Mouse (Mus musculus) ovary, postnatal 10 days (tissue): ENCODE measurements around the gene Scpep1.
"Not testable (repeated sequence)": the region's sequence is repeated elsewhere in the genome, so short reads cannot be mapped to it uniquely, and the experiment has no call there.

Experiments
- DNase-seq: peaks from one replicate; pipeline ENCODE4 v3.0.0; 2022; ENCODE audit warnings: low spot score

Scpep1 gene

GRCm38 (mm10) chr11:88909388-88910036 is 45.8 kb downstream of the Scpep1 start:
- DNase-seq = no peak

- no peak for DNase-seq
Observed at GRCm38 (mm10) chr11:88908557-88909211, 46.6 kb downstream of the Scpep1 start.

DNA sequence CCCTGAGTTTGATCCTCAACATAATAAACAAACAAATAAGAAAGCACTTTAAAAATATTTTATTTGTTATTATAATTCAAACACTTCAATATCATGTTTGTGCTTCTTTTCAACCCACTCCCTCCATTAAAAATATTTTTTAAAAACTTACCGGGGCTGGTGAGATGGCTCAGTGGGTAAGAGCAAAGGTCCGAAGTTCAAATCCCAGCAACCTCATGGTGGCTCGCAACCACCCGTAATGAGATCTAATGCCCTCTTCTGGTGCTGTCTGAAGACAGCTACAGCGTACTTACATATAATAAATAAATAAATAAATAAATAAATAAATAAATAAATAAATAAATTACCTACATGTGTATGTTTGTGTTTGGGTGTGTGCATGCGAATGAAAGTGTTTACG is 47.4 kb downstream of the Scpep1 start:
- no peak for DNase-seq

- DNase-seq = no peak
Observed at GRCm38 (mm10) chr11:88905621-88906020, 49.6 kb downstream of the Scpep1 start.

GRCm38 (mm10) chr11:88904080-88904479 is 51.2 kb downstream of the Scpep1 start:
- DNase-seq = no peak

- no peak for DNase-seq
Observed at GRCm38 (mm10) chr11:88902762-88903161, 52.5 kb downstream of the Scpep1 start.

DNA sequence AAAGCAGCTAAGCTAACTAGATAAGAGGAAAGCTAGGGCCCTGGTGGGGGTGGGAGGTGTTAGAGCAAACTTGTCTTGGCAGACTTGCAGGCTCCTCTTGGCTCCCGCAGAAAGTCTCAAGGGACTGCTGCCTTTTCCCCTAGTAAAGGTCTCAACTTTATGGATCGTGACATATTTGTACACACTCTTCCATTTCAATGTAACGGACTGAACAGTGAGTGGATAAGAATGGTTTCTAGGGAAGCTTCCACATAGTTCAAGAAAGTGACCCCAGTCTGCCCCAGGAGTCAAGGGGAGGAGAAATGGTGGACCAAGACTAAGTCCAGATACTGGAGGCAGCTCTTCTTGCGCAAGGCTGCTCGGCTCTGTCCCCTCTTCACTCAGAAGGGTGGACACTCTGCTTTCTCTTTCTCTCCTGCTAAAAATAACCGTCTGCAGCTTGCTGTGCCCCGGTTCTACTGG is 53.9 kb downstream of the Scpep1 start:
- no peak for DNase-seq

DNA sequence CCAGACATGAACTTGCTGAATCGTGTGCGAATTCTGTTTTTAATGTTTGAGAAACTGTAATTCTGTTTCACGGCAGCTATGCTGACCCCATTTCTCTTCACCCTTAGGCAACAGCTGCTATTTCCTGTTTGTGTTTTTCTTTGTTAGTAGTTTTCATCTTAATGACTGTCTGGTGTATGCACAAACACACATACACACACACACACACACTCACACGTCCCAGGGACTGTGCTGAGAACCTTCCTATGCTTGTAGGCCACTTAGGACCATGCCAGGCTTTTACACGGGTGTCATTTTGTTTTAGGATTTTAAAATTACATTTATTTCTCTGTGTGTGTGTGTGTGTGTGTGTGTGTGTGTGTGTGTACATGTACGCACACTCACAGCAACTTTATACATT is 55.7 kb downstream of the Scpep1 start:
- no peak for DNase-seq

DNA sequence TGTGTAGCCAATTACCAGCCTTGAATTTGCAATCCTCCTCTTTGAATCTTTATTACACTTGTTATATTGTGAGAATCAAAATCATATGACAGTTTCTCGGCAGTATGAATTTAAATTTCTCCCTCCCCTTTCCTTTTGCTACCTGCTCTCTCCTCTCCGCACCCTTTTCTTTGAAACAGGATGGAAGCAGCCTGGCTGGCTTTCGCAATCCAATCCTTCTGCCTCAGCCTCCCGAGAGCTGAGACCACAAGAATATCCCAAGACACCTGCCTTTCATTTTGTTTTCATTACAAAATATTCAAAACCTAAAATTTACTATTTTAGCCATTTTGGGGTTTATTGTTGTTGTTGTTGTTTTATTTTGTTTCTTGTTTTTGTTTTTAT is 56.9 kb downstream of the Scpep1 start:
- DNase-seq = no peak

- DNase-seq = no peak
Observed at GRCm38 (mm10) chr11:88897624-88898379, 57.5 kb downstream of the Scpep1 start.

DNA sequence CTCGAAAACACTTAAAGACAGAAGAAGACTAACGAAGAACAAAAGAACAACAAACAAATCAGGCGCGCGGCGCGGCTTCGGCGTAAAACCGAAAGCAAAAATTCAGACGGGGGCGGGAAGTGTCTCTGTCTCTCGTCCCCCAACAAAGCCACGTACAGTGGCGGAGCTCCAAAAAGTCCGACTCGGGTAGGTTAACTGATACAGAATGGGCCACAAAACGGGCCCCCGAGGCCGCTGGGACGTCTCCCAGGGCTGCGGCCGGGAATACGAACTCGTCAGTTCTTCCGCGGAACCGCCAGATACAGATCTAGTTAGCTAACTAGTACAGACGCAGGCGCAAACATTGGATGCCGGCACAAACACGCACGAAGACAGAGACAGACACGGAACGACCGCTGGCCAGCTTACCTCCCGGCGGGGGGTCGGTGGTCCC is 59.4 kb downstream of the Scpep1 start:
- peak; percentile 39 for DNase-seq

DNA sequence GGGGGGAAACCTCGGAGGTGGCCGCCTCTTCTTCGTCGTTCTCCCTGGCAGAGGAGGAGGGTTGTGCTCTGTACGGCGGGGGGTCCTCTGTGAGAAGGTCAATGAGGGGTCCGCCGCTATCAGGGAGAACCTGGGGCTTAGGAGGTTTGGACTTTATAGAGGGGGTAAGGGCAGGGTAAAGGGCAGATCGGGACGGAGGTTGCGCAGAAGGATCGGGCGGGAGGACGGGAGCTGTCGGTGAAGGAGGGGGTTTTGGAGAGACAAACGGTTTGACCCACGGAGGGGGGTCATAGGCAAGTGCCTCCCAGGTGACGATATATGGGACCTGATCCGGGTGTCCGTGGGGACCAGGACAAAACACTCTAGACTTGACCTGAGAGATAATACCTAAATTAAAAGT is 60.0 kb downstream of the Scpep1 start:
- DNase-seq = not testable (repeated sequence)

DNA sequence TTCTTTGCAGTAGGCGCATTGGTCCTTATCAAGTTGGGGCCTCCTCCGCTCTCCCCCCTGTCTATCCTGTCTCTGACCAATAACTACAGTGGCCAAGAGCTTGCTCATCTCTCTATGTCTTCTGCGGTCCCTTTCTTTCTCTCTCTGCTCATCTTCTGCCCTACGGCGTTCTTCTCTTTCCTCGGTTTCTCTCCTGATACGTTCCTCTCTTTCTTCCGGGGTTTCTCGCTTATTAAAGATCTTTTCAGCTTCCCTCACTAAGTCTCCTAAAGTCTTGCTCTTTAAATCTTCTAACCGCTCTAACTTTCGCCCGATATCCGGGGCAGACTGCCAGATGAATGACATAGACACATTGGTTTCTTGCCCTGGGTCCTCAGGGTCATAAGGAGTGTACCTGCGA is 61.0 kb downstream of the Scpep1 start:
- DNase-seq = not testable (repeated sequence)

DNA sequence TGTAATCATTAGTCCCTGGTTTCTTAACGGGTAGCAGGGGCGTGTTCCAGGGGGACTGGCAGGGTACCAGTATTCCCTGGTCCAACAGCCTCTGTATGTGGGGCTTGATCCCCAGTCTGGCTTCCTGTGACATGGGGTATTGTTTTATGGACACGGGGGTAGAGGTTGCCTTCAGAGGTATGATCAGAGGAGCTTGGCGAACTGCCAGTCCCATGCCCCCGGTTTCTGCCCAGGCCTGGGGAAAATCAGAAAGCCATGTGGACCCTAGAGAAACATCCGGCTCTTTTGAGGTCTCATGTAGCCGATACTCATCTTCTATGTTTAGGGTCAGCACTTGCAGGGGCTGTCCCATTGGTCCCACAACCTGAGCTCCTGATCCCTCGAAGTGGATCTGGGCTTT is 61.8 kb downstream of the Scpep1 start:
- not testable (repeated sequence) for DNase-seq

DNA sequence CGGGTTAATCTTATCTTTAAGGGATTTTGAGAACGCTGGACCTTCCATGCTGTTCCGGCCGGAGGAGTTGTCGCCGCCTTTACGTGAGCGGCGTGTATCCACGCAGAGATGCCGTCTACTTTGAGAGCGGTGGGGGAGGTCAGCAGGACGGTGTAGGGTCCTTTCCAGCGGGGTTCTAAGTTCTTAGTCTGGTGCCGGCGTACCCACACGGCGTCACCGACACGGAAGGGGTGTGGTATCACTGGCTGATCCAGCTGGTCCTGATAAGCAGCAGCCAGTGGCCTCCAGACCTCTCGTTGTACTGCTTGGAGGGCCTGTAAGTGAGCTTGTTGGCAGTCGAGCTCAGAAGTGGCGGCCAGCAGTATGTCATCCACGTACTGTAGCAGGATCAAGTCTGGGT is 62.5 kb downstream of the Scpep1 start:
- not testable (repeated sequence) for DNase-seq

DNA sequence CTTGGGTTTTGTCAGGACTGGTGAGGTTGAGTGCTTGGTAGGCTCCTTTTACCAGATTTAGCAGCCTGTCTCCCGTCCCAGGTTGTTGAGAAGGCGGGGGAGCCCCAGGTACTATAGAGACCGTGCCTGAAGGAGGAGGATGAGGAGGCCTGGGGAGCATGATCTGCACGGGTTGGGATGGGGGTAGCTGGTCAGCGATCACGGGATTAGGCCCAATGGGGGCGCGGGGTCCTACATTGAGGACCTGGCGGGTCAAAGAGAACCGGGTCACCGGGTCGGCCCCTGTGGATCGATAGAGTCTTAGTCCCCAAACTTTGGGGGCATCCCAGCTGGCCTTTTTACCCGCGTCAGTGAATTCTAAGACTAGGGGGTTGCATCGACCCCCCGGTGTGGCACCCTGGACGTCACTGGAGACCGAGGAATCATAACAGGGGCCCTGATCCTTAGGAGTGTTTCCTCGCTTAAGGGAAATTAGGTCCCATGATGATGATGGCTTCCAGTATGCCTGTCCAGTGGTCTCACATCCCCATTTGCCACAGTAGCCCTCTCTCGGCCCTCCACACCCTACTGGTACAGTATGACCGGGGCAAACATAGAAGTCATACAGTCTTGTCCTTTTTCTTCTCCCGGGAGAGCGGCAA is 63.2 kb downstream of the Scpep1 start:
- peak; percentile 74 for DNase-seq

DNA sequence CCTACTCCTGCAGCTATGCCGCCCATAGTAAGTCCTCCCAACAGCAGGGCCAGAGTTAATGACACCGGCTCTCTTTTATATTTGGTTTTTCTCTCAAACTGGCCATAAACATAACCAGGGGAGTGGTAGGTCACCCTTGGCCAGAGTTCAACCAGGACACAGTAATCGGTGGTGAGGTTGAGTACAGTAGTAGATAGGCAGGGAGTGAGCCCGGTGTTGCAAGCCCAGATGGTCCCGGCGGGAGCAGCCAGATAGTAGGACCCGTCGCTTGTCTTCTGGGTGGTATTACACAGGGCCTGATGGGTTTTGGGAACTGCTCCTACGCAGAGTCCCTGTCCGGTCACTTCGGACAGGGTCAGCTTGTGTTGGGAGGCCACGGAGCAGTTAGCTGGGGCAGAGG is 63.8 kb downstream of the Scpep1 start:
- peak; percentile 19 for DNase-seq

GRCm38 (mm10) chr11:88890904-88891303 is 64.4 kb downstream of the Scpep1 start:
- DNase-seq = not testable (repeated sequence)

DNA sequence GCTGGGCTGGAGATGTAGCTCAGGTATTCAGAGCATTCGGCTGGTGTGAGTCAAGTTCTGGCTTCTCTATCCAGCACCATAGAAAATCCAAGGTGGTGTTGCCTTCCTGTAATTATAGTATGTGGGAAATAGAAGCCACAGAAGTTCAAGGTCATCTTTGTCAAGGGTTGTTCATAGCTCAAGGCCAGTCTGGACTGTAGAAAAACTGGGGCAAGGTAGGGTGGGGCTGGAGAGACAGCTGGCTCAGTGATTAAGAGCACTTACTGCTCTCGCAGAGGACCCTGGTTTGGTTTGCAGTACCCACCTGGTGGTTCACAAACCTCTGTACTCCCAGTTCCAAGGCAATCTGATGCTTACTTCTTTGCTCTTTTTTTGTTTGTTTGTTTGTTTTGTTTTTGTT is 66.3 kb downstream of the Scpep1 start:
- no peak for DNase-seq

DNA sequence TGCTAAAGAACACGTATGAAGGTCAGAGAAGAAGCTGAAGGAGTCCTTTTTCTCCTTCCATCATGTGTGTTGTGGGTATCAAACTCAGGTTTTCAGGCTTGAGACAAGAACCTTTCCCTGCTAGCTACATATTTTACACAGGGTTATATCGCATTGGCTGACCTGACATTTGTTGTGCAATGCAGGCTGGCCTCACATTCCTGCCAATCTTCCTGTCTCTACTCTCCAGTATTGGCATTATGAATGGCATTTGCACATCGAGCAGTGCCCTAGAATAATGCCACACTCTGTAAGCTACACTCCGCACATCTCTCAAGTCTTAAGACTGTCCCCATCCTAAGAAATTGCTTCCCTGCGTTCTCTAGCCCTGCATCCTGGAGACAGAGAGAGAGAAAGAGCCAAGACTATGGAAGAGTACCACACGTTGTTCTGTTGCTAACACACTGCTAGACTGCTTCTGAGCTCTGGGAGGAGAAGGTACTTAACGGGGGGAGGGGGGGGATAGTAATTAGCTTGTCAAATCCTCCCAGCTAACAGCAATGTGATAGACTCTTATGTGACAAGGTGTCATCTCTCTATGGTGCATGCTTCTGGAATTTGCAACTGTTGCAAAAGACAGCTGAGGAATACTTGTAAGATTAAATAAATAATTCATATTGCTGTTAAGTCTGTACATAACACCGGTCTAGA is 70.7 kb downstream of the Scpep1 start:
- DNase-seq = no peak

DNA sequence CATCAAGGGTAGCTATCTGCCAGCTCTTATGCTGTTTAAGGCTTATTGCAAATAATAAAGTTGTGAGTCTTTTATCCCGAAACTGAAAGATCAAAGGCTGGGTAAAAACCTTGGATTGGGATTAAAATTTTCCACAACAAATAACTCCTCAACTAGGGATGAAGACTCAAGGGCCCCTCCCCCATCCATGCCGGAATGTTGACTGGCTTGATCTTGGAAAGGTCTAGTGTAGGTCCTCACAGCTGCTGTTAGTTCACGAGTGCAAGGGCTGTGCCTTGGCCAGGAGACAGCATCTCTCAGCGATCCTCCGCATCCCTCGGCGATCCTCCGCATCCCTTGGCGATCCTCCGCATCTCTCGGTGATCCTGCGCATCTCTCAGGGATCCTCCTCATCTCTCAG is 77.3 kb downstream of the Scpep1 start:
- DNase-seq = no peak
